ENCODE assay signal across 8 mouse cellular contexts in genomic region chr17:31325451-31326219, GRCm38 (mm10). TPM values are rescaled to one million over a fixed set of nuclear protein-coding genes. Genes with fewer than 3 reads are reported as not detected.
DNase-seq lines count a peak whose midpoint lies in the region; ATAC-seq and TF ChIP-seq lines count a peak whose summit lies in the region.

No protein-coding gene starts in this region.

- WGBS in kidney, adult 2 months: 65% methylated on average over 13 of the region's 13 CpGs
- WGBS in kidney, embryonic 16.5 days: 56% methylated on average over 13 of the region's 13 CpGs
- WGBS in limb, embryonic 14.5 days: 66% methylated on average over 13 of the region's 13 CpGs
- WGBS in neural tube, embryonic 15.5 days: 70% methylated on average over 13 of the region's 13 CpGs

- TF ChIP-seq POLR2A in kidney, adult 2 months (IDR thresholded peaks at IDR 0.05; ENCODE audit: low read depth, low read length): no peak
- no peak for TF ChIP-seq POLR2A in limb, embryonic 14.5 days (IDR thresholded peaks at IDR 0.05; ENCODE audit: borderline replicate concordance, extremely low read depth, insufficient read depth, insufficient read length)

- H3K27ac ChIP-seq in kidney, adult 2 months (ENCODE audit: insufficient read depth, low read depth, low read length): no peak overlapping the region
- H3K27ac ChIP-seq in kidney, embryonic 16.5 days (ENCODE audit: low read length): no peak overlapping the region
- no peak overlapping the region for H3K27ac ChIP-seq in limb, embryonic 14.5 days (replicated peaks; ENCODE audit: low read depth, low read length)
- H3K27ac ChIP-seq in neural tube, embryonic 15.5 days (replicated peaks): no peak overlapping the region

- DNase-seq in kidney, adult 2 months: no peak
- peak; percentile 74 for DNase-seq in embryo, embryonic 10 days (ENCODE audit: low spot score)
- DNase-seq in limb, embryonic 14.5 days (ENCODE audit: low spot score): peak; percentile 54
- no peak for DNase-seq in frontal cortex, postnatal 36 days (ENCODE audit: low spot score in 2 of 2)
- DNase-seq in heart, adult 8-10 months (ENCODE audit: low spot score): no peak

- no peak for ATAC-seq in kidney, embryonic 16.5 days (ENCODE audit: low FRiP score, low TSS enrichment)
- no peak for ATAC-seq in limb, embryonic 14.5 days (ENCODE audit: low FRiP score, low read depth)
- 0 out of 2 replicates have a peak, but pooled peaks have one; percentile 43 for ATAC-seq in neural tube, embryonic 15.5 days (ENCODE audit: low FRiP score)

- TF ChIP-seq CTCF in kidney, adult 2 months (conservative IDR thresholded peaks at IDR 0.05; ENCODE audit: insufficient read depth, insufficient read length, low read depth, low read length): peak; percentile 58
- TF ChIP-seq CTCF in E14TG2a.4 (conservative IDR thresholded peaks at IDR 0.05; ENCODE audit: low read length): peak; percentile 97

- H3K9ac ChIP-seq in kidney, embryonic 16.5 days (replicated peaks; ENCODE audit: low read length): no peak overlapping the region
- no peak overlapping the region for H3K9ac ChIP-seq in limb, embryonic 14.5 days (ENCODE audit: low read depth, low read length, severe bottlenecking)
- no peak overlapping the region for H3K9ac ChIP-seq in neural tube, embryonic 15.5 days (replicated peaks)

- no peak overlapping the region for H3K4me3 ChIP-seq in kidney, adult 2 months (ENCODE audit: insufficient read depth, low read depth, low read length)
- no peak overlapping the region for H3K4me3 ChIP-seq in kidney, embryonic 16.5 days (ENCODE audit: low read length)
- H3K4me3 ChIP-seq in E14TG2a.4 (replicated peaks; ENCODE audit: low read length): peak overlapping the region; percentile 64
- no peak overlapping the region for H3K4me3 ChIP-seq in limb, embryonic 14.5 days (replicated peaks; ENCODE audit: low read length)
- H3K4me3 ChIP-seq in neural tube, embryonic 15.5 days (replicated peaks): no peak overlapping the region

- no peak overlapping the region for H3K4me2 ChIP-seq in kidney, embryonic 16.5 days (replicated peaks; ENCODE audit: low read depth, low read length)
- H3K4me2 ChIP-seq in limb, embryonic 14.5 days (replicated peaks; ENCODE audit: low read depth, low read length, severe bottlenecking): no peak overlapping the region
- no peak overlapping the region for H3K4me2 ChIP-seq in neural tube, embryonic 15.5 days

- H3K4me1 ChIP-seq in kidney, adult 2 months (ENCODE audit: control insufficient read depth, insufficient read depth, low read length): peaks cover 6% of the 10 kb centered on the region; the same call in 1 of the 2 replicates
- no peaks in the 10 kb centered on the region for H3K4me1 ChIP-seq in kidney, embryonic 16.5 days (ENCODE audit: insufficient read depth, low read length)
- H3K4me1 ChIP-seq in E14TG2a.4 (replicated peaks; ENCODE audit: low read depth, low read length): peaks cover 96% of the 10 kb centered on the region
- no peaks in the 10 kb centered on the region for H3K4me1 ChIP-seq in limb, embryonic 14.5 days (ENCODE audit: control insufficient read depth, insufficient read depth, low read length)
- H3K4me1 ChIP-seq in neural tube, embryonic 15.5 days: peaks cover 15% of the 10 kb centered on the region

- no peaks in the 10 kb centered on the region for H3K27me3 ChIP-seq in kidney, adult 2 months (replicated peaks; ENCODE audit: control insufficient read depth, insufficient read depth, low read length)
- H3K27me3 ChIP-seq in kidney, embryonic 16.5 days (ENCODE audit: insufficient read depth, low read length): no peaks in the 10 kb centered on the region
- H3K27me3 ChIP-seq in E14TG2a.4 (ENCODE audit: insufficient read depth, low read length): no peaks in the 10 kb centered on the region
- H3K27me3 ChIP-seq in limb, embryonic 14.5 days (ENCODE audit: control insufficient read depth, insufficient read depth, low read length): no peaks in the 10 kb centered on the region
- no peaks in the 10 kb centered on the region for H3K27me3 ChIP-seq in neural tube, embryonic 15.5 days (replicated peaks)

- H3K36me3 ChIP-seq in kidney, adult 2 months (ENCODE audit: control insufficient read depth, insufficient read depth, low read length): no peaks in the 10 kb centered on the region
- H3K36me3 ChIP-seq in kidney, embryonic 16.5 days (ENCODE audit: insufficient read depth, low read length): no peaks in the 10 kb centered on the region
- peaks cover 45% of the 10 kb centered on the region for H3K36me3 ChIP-seq in E14TG2a.4 (ENCODE audit: insufficient read depth, low read length)
- H3K36me3 ChIP-seq in limb, embryonic 14.5 days (ENCODE audit: control insufficient read depth, insufficient read depth, low read length): no peaks in the 10 kb centered on the region
- H3K36me3 ChIP-seq in neural tube, embryonic 15.5 days: no peaks in the 10 kb centered on the region

- no peaks in the 10 kb centered on the region for H3K9me3 ChIP-seq in kidney, embryonic 16.5 days (ENCODE audit: low read length)
- H3K9me3 ChIP-seq in E14TG2a.4 (ENCODE audit: low read length): no peaks in the 10 kb centered on the region
- H3K9me3 ChIP-seq in limb, embryonic 14.5 days (ENCODE audit: control insufficient read depth, low read length): no peaks in the 10 kb centered on the region
- H3K9me3 ChIP-seq in neural tube, embryonic 15.5 days (replicated peaks): no peaks in the 10 kb centered on the region

RNA-seq across cellular contexts. Expression of gene Slc37a1, which starts 39.0 kb away (rescaled TPM):
- 6.3 and 6.5 TPM in 2 replicates for polyA plus RNA-seq in kidney, adult 2 months (2012; rRNA removed)
- 2.8 and 3.0 TPM in 2 replicates for polyA plus RNA-seq in kidney, embryonic 16.5 days (2015; fragmentation: Nextera tagmentation; extraction: Ambion mirVana)
- 1.8 and 2.4 TPM in 2 replicates for polyA plus RNA-seq in limb, embryonic 14.5 days (2012; rRNA removed)
- 1.5 and 1.6 TPM in 2 replicates for polyA plus RNA-seq in limb, embryonic 14.5 days (2014; fragmentation: Nextera tagmentation; extraction: Ambion mirVana)
- polyA plus RNA-seq in neural tube, embryonic 15.5 days (2015; fragmentation: Nextera tagmentation; extraction: Ambion mirVana): 9.0 and 10.9 TPM in 2 replicates
- total RNA-seq in heart, adult 8-10 months (2022): 10 to 100 TPM in 2 of 4 experiments, 1 to 10 TPM in 2; 7.9 to 11.9 (median 10.0) TPM

RNA-seq across cellular contexts. Expression of gene Rsph1, which starts 48.5 kb away (rescaled TPM):
- polyA plus RNA-seq in kidney, adult 2 months (2012; rRNA removed): 0.73 and 1.1 TPM in 2 replicates
- 2.0 and 2.3 TPM in 2 replicates for polyA plus RNA-seq in kidney, embryonic 16.5 days (2015; fragmentation: Nextera tagmentation; extraction: Ambion mirVana)
- 0.13 and 0.33 TPM in 2 replicates for polyA plus RNA-seq in limb, embryonic 14.5 days (2012; rRNA removed)
- polyA plus RNA-seq in limb, embryonic 14.5 days (2014; fragmentation: Nextera tagmentation; extraction: Ambion mirVana): 0.18 and 0.51 TPM in 2 replicates
- 3.4 and 3.9 TPM in 2 replicates for polyA plus RNA-seq in neural tube, embryonic 15.5 days (2015; fragmentation: Nextera tagmentation; extraction: Ambion mirVana)
- 1 to 10 TPM in 2 of 4 experiments, under 1 TPM in 2; 0.59 to 1.3 (median 0.91) TPM for total RNA-seq in heart, adult 8-10 months (2022)

Comparison
In these comparisons a context has a peak if more than half of its experiments do, and no peak if none do; other contexts are left out.
1. DNase-seq: peak in embryo, embryonic 10 days (single experiment) and limb, embryonic 14.5 days (single experiment); none in kidney, adult 2 months (single experiment), frontal cortex, postnatal 36 days (0 of 2) and heart, adult 8-10 months (single experiment).